Mouse (Mus musculus) CD4-positive naive resting alpha-beta T cell, adult 76 days (primary cell): ENCODE results near the gene Tbl1x. TPM values are rescaled to one million over a fixed set of nuclear protein-coding genes. Genes with fewer than 3 reads are reported as not detected.

Experiments used
- total RNA-seq: library from RNA; stranded (reverse); gene quantifications from one replicate; pipeline ENCODE4 v1.2.4, GENCODE M21; 2023

Gene Tbl1x
- 73.5 TPM for total RNA-seq

GRCm38 (mm10) chrX:77510371-77511300 lies at the start of gene Tbl1x:
TSS of gene Tbl1x (plus strand) at chrX:77511013.

